Mouse (Mus musculus): ENCODE data around the gene Lclat1.

GRCm38 (mm10) chr17:73169461-73169860 is 61.7 kb downstream of the Lclat1 start:
- TF ChIP-seq CTCF (conservative IDR thresholded peaks at IDR 0.05; ENCODE audit: low read length) (no peak), POU5F1 (IDR thresholded peaks at IDR 0.05; ENCODE audit: borderline replicate concordance, low read length) (no peak), NANOG (IDR thresholded peaks at IDR 0.05; ENCODE audit: borderline replicate concordance, low read length) (no peak)

Data from E14TG2a.4 (cell line).